ENCODE assay signal across 18 mouse cellular contexts in the genomic region with DNA sequence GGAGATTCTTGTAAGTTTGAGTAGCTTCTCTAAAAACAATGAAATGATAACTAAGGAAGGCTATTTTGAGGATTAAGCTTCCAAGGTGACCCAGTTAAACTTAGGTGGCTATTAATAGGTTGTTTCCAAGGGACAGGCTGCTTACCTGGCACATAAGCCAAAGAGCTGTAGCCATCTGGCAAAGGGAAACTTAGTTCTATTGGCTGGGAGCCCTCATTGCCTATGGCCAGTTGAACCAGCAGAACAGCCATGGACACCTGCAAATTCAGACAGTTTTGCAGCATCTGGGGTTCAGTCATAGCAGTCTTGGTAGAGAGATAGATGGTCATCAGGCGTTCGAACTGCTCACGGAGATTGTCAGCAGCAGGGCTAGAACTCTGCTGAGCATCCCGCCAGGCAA. TPM values are rescaled to one million over a fixed set of nuclear protein-coding genes. Genes with fewer than 3 reads are reported as not detected.
DNase-seq lines count a peak whose midpoint lies in the region; ATAC-seq and TF ChIP-seq lines count a peak whose summit lies in the region.
"Had no signal": no experiment of that assay in that cellular context is flagged by ENCODE, and none has a peak within 500 bp of the region (broad histone marks: within the 10 kb centered on the region; RNA-seq: fewer than 3 reads in every experiment).

No protein-coding gene starts in this region.

- no peak overlapping the region for H3K4me3 ChIP-seq in liver, adult 2 months (ENCODE audit: insufficient read depth, low read depth, low read length)
- H3K4me3 ChIP-seq in liver, postnatal 0 days (ENCODE audit: low read depth, low read length): no peak overlapping the region
- H3K4me3 ChIP-seq: forebrain, embryonic 10.5 days; hindbrain, embryonic 12.5 days; left cerebral cortex, adult 2 months; limb, embryonic 13.5 days had no signal

- intact Hi-C loops in gastrocnemius, postnatal 14 days (cut with DNase I; ENCODE audit: low total_unique reads): no loop called here

- ATAC-seq in cerebellum, adult (ENCODE audit: insufficient number of reproducible peaks, low FRiP score, low TSS enrichment): peak; percentile 91; the same call in 1 of the 2 replicates
- no peak for ATAC-seq in liver, postnatal 0 days
- ATAC-seq: intestine, embryonic 16.5 days; Patski had no signal

- no peak overlapping the region for H3K9ac ChIP-seq in liver, adult 2 months (ENCODE audit: low read depth, low read length)
- H3K9ac ChIP-seq in liver, postnatal 0 days (replicated peaks): no peak overlapping the region
- H3K9ac ChIP-seq: hindbrain, embryonic 12.5 days; limb, embryonic 13.5 days had no signal

- peaks cover 3% of the 10 kb centered on the region; the same call in 1 of the 2 replicates for H3K4me1 ChIP-seq in liver, adult 2 months (ENCODE audit: control insufficient read depth, insufficient read depth, low read length)
- H3K4me1 ChIP-seq in liver, postnatal 0 days (ENCODE audit: insufficient read depth): no peaks in the 10 kb centered on the region
- H3K4me1 ChIP-seq: forebrain, embryonic 10.5 days; hindbrain, embryonic 12.5 days; limb, embryonic 13.5 days had no signal

- H3K4me2 ChIP-seq in liver, postnatal 0 days (ENCODE audit: low read depth, low read length): no peak overlapping the region
- H3K4me2 ChIP-seq: hindbrain, embryonic 12.5 days; limb, embryonic 13.5 days had no signal

- no peaks in the 10 kb centered on the region for H3K27me3 ChIP-seq in liver, adult 2 months (ENCODE audit: control insufficient read depth, insufficient read depth, low read length)
- no peaks in the 10 kb centered on the region for H3K27me3 ChIP-seq in liver, postnatal 0 days (ENCODE audit: insufficient read depth, low read length)
- H3K27me3 ChIP-seq: hindbrain, embryonic 12.5 days; limb, embryonic 13.5 days; Patski had no signal

- no peaks in the 10 kb centered on the region for H3K9me3 ChIP-seq in liver, postnatal 0 days (ENCODE audit: low read length)
- H3K9me3 ChIP-seq: forebrain, embryonic 10.5 days; hindbrain, embryonic 12.5 days; limb, embryonic 13.5 days had no signal

- WGBS in liver, adult 2 months: 95% methylated on average over 4 of the region's 4 CpGs
- 87% methylated on average over 4 of the region's 4 CpGs for WGBS in liver, postnatal 0 days (ENCODE audit: insufficient replicate concordance)

- TF ChIP-seq CTCF in liver, adult 2 months (IDR thresholded peaks at IDR 0.05; ENCODE audit: low read depth, low read length): no peak
- no peak for TF ChIP-seq CTCF in liver, postnatal 0 days (IDR thresholded peaks at IDR 0.05; ENCODE audit: low read depth)

- peaks cover 89% of the 10 kb centered on the region for H3K36me3 ChIP-seq in liver, adult 2 months (ENCODE audit: control insufficient read depth, insufficient read depth, low read length)
- H3K36me3 ChIP-seq in liver, postnatal 0 days (replicated peaks; ENCODE audit: insufficient read depth, low read length): peaks cover 86% of the 10 kb centered on the region

- no peak for TF ChIP-seq EP300 in liver, postnatal 0 days (IDR thresholded peaks at IDR 0.05; ENCODE audit: low read depth)

- TF ChIP-seq POLR2A in liver, adult 2 months (IDR thresholded peaks at IDR 0.05; ENCODE audit: extremely low read depth, insufficient read depth, low read length): no peak

- DNase-seq in cerebellum, postnatal 4 days (ENCODE audit: low spot score in 2 of 2): no peak
- DNase-seq in liver, adult 2 months (ENCODE audit: extremely low read depth, low read depth, low spot score): peak; percentile 28
- no peak for DNase-seq in liver, postnatal 0 days
- DNase-seq in gastrocnemius, postnatal 14 days: peak; percentile 27
- DNase-seq in heart, postnatal 4 days: peak; percentile 37
- DNase-seq in thymus, postnatal 0 days (ENCODE audit: low spot score): no peak
- DNase-seq in left cerebral cortex, adult 18-20 months (ENCODE audit: low spot score in 2 of 2): no peak
- DNase-seq: lung, adult 2 months; midbrain, embryonic 14.5 days had no signal

- no peaks in the 10 kb centered on the region for H3K79me2 ChIP-seq in liver, adult 2 months (ENCODE audit: control insufficient read depth, insufficient read depth, low read length)

- H3K27ac ChIP-seq in liver, adult 2 months (replicated peaks; ENCODE audit: insufficient read depth, low read depth, low read length): no peak overlapping the region
- H3K27ac ChIP-seq in liver, postnatal 0 days (ENCODE audit: low read depth): no peak overlapping the region
- H3K27ac ChIP-seq: forebrain, embryonic 10.5 days; hindbrain, embryonic 12.5 days; left cerebral cortex, adult 2 months; limb, embryonic 13.5 days had no signal

RNA-seq across cellular contexts. Expression of a gene that starts 21.9 kb away (rescaled TPM):
- total RNA-seq in liver, adult 2 months (2014; rRNA removed): 572 and 586 TPM in 2 replicates
- polyA plus RNA-seq in liver, adult 2 months (2012; rRNA removed): 230 and 372 TPM in 2 replicates
- 764 and 787 TPM in 2 replicates for polyA plus RNA-seq in liver, postnatal 0 days (2015; fragmentation: Nextera tagmentation; extraction: Ambion mirVana)
- total RNA-seq in gastrocnemius, postnatal 14 days (2021): 100 to 1,000 TPM; 663 to 775 TPM
- 1,000 to 10,000 TPM; 1,050 to 1,223 TPM for total RNA-seq in heart, postnatal 4 days (2021)
- polyA plus RNA-seq in thymus, postnatal 0 days (2015; fragmentation: Nextera tagmentation; extraction: Ambion mirVana): 971 and 1,014 TPM in 2 replicates
- total RNA-seq in left cerebral cortex, adult 18-20 months (2021): 100 to 1,000 TPM; 316 to 362 TPM

RNA-seq across cellular contexts. Expression of a gene that starts 23.0 kb away (rescaled TPM):
- 33.6 and 37.0 TPM in 2 replicates for total RNA-seq in liver, adult 2 months (2014; rRNA removed)
- 11.6 and 11.9 TPM in 2 replicates for polyA plus RNA-seq in liver, adult 2 months (2012; rRNA removed)
- 7.5 and 7.9 TPM in 2 replicates for polyA plus RNA-seq in liver, postnatal 0 days (2015; fragmentation: Nextera tagmentation; extraction: Ambion mirVana)
- 10 to 100 TPM; 31.9 to 36.4 TPM for total RNA-seq in gastrocnemius, postnatal 14 days (2021)
- 10 to 100 TPM; 33.9 to 41.6 TPM for total RNA-seq in heart, postnatal 4 days (2021)
- polyA plus RNA-seq in thymus, postnatal 0 days (2015; fragmentation: Nextera tagmentation; extraction: Ambion mirVana): 18.6 and 19.5 TPM in 2 replicates
- total RNA-seq in left cerebral cortex, adult 18-20 months (2021): 10 to 100 TPM; 66.7 to 69.0 TPM

RNA-seq across cellular contexts. Expression of a gene that starts 37.8 kb away (rescaled TPM):
- 1.1 and 1.6 TPM in 2 replicates for total RNA-seq in liver, adult 2 months (2014; rRNA removed)
- 0.38 and 0.83 TPM in 2 replicates for polyA plus RNA-seq in liver, adult 2 months (2012; rRNA removed)
- polyA plus RNA-seq in liver, postnatal 0 days (2015; fragmentation: Nextera tagmentation; extraction: Ambion mirVana): 1.8 and 2.2 TPM in 2 replicates
- total RNA-seq in gastrocnemius, postnatal 14 days (2021): under 1 TPM in 1 of 2 experiments, not detected in 1; 0.13 TPM
- under 1 TPM; 0.43 to 0.48 TPM for total RNA-seq in heart, postnatal 4 days (2021)
- polyA plus RNA-seq in thymus, postnatal 0 days (2015; fragmentation: Nextera tagmentation; extraction: Ambion mirVana): 973 and 1,015 TPM in 2 replicates
- total RNA-seq in left cerebral cortex, adult 18-20 months (2021): not detected
- total RNA-seq: left cerebral cortex, adult 2 months had no signal
- polyA plus RNA-seq: embryonic facial prominence, embryonic 11.5 days; forebrain, embryonic 10.5 days; hindbrain, embryonic 12.5 days; midbrain, embryonic 14.5 days; neural tube, embryonic 11.5 days; Patski had no signal

RNA-seq across cellular contexts. Expression of a gene that starts 39.2 kb away (rescaled TPM):
- total RNA-seq in liver, adult 2 months (2014; rRNA removed): 0.09 and 0.20 TPM in 2 replicates
- polyA plus RNA-seq in liver, adult 2 months (2012; rRNA removed): 0.37 and 0.73 TPM in 2 replicates
- 0.17 and 0.46 TPM in 2 replicates for polyA plus RNA-seq in liver, postnatal 0 days (2015; fragmentation: Nextera tagmentation; extraction: Ambion mirVana)
- under 1 TPM in 1 of 2 experiments, not detected in 1; 0.33 TPM for total RNA-seq in gastrocnemius, postnatal 14 days (2021)
- under 1 TPM in 1 of 2 experiments, not detected in 1; 0.36 TPM for total RNA-seq in heart, postnatal 4 days (2021)
- 485 and 511 TPM in 2 replicates for polyA plus RNA-seq in thymus, postnatal 0 days (2015; fragmentation: Nextera tagmentation; extraction: Ambion mirVana)
- not detected for total RNA-seq in left cerebral cortex, adult 18-20 months (2021)
- total RNA-seq: left cerebral cortex, adult 2 months had no signal
- polyA plus RNA-seq: embryonic facial prominence, embryonic 11.5 days; forebrain, embryonic 10.5 days; hindbrain, embryonic 12.5 days; intestine, embryonic 16.5 days; limb, embryonic 13.5 days; midbrain, embryonic 14.5 days; neural tube, embryonic 11.5 days; Patski had no signal

Comparison
In these comparisons a context has a peak if more than half of its experiments do, and no peak if none do; other contexts are left out.
1. DNase-seq: peak in liver, adult 2 months (single experiment), gastrocnemius, postnatal 14 days (single experiment) and heart, postnatal 4 days (single experiment); none in cerebellum, postnatal 4 days (0 of 2), liver, postnatal 0 days (single experiment), thymus, postnatal 0 days (single experiment) and left cerebral cortex, adult 18-20 months (0 of 2).